Mouse (Mus musculus) olfactory bulb, adult 2 months (tissue): ENCODE data around the gene Mef2b.
A peak's percentile ranks its signal among the peaks of the same experiment; 100 is the strongest.

Experiments used
- CTCF ChIP-seq: fragments of 200-500 bp; IDR thresholded peaks from 2 replicates; pipeline ENCODE4 v1.5.1; 2012; ENCODE audit warnings: low read depth, mild to moderate bottlenecking, low read length, moderate library complexity; ENCODE audit not compliant: insufficient read depth
- POLR2A ChIP-seq: fragments of 200-500 bp; IDR thresholded peaks from 2 replicates; pipeline ENCODE4 v1.6.1; 2012; ENCODE audit warnings: mild to moderate bottlenecking, low read depth, low read length, moderate library complexity; ENCODE audit not compliant: insufficient read depth

DNA sequence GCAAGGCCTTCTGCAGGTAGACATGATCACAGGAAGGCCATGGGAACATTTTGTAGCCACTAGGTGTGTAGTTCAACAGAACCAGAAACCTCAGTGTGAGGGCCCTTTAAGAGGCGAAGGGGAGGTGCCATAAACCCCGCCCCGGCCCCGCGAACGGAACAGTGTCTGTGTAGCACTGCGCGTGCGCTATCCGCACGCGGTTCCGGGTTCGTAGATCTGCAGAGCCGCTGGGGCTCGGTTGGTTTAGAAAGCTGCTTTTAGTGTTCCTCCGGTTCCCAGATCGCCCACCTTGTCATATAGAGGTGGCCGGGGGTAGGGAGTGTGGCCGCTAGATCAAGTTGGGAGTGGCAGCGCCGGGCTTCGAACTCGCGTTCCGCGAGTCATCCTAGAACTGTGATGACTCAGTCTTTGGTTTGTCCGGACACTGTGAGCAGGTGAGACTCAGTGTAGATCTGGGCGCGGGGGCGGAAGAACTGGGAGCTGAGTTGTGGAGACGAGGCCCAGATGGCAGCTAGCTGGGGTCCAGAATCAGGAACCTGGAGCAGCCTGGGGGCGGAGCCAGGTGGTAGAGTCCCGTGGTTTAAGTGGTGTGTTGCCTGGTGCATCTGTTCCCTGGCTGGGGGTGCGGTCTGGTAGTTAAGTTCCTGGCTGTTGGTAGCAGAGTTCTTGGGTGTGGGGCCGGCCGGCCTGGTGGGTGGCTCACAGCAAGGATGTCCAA, 8.2 kb upstream of the Mef2b start, which contains the start of gene Nr2c2ap:
- TF ChIP-seq CTCF (no peak), POLR2A (peak; percentile 49; the same call in 1 of the 2 replicates)
